In the genomic region with DNA sequence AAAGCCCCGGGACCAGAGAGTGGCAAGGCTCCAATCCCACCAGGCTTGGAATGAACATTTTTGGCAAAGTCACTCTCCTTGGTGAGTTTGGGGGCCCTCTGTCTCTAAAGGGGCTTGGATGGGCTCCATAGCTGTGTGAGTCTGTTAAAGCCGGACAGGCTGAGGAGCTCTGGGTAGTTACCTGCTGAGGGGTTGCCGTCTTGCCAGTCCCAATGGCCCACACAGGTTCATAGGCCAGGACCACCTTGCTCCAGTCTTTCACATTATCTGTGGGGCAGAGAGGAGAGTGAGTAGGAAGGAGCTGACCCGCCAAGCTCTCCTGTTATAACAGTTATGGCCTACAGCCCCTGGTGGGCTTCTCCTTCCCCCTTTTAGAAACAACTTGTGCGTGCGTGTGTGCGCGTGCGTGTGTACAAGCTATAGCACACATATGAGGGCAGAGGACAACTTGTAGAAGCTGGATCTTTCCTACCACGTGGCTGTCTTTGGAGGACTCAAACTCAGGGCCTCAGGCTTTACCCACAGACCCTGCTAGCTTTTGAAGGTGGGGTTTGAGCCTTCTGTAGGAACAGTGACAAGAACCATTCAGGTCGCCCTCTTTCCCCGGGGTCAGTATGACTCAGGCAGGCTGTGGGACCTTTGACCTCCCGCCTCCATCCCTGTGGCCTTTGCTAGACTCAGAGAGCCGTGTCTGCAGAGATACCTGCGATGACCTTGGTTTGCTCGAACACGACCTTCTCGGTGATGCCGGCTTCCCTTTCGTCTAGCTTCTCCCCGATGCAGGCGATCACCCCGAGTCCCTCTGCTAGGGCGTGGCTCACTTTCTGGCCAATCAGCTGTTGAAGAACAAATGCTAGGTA, we compare ENCODE assay signal across 8 mouse cellular contexts. TPM values are rescaled to one million over a fixed set of nuclear protein-coding genes. Genes with fewer than 3 reads are reported as not detected.
A peak's percentile ranks its signal among the peaks of the same experiment; 100 is the strongest.
DNase-seq lines count a peak whose midpoint lies in the region; ATAC-seq and TF ChIP-seq lines count a peak whose summit lies in the region.
"Had no signal": no experiment of that assay in that cellular context is flagged by ENCODE, and none has a peak within 500 bp of the region (broad histone marks: within the 10 kb centered on the region; RNA-seq: fewer than 3 reads in every experiment).

No protein-coding gene starts in this region.

- WGBS in lung, embryonic 16.5 days, result 69% methylated on average over 24 of the region's 24 CpGs
- 87% methylated on average over 24 of the region's 24 CpGs for WGBS in forebrain, embryonic 11.5 days
- 79% methylated on average over 24 of the region's 24 CpGs for WGBS in kidney, postnatal 0 days
- WGBS in neural tube, embryonic 14.5 days, result 90% methylated on average over 24 of the region's 24 CpGs

- TF ChIP-seq CTCF in kidney, postnatal 0 days (IDR thresholded peaks at IDR 0.05; ENCODE audit: low read depth), result no peak

- H3K27me3 ChIP-seq in lung, embryonic 16.5 days (ENCODE audit: control insufficient read depth, insufficient read depth, low read depth, low read length), result no peaks in the 10 kb centered on the region
- H3K27me3 ChIP-seq in forebrain, embryonic 11.5 days (ENCODE audit: control insufficient read depth, insufficient read depth, low read length), result no peaks in the 10 kb centered on the region
- H3K27me3 ChIP-seq in kidney, postnatal 0 days (ENCODE audit: insufficient read depth, low read length), result no peaks in the 10 kb centered on the region
- H3K27me3 ChIP-seq in neural tube, embryonic 14.5 days (ENCODE audit: control insufficient read depth, insufficient read depth, low read length), result no peaks in the 10 kb centered on the region

- no peak for DNase-seq in lung, postnatal 4 days
- no peak for DNase-seq in forebrain, embryonic 11.5 days (ENCODE audit: low spot score)
- no peak for DNase-seq in kidney, postnatal 0 days (ENCODE audit: low spot score)
- no peak for DNase-seq in frontal cortex, adult 2 months (ENCODE audit: extremely low spot score in 1 of 2, low spot score in 1 of 2)
- no peak for DNase-seq in layer of hippocampus, postnatal 14 days (ENCODE audit: low spot score in 2 of 2)

- ATAC-seq in lung, embryonic 16.5 days (ENCODE audit: low read depth), result no peak
- no peak for ATAC-seq in forebrain, embryonic 11.5 days (replicated peaks; ENCODE audit: low FRiP score)
- no peak for ATAC-seq in kidney, postnatal 0 days (replicated peaks; ENCODE audit: low FRiP score, low read depth)
- no peak for ATAC-seq in neural tube, embryonic 14.5 days (ENCODE audit: low read depth)

- no peak overlapping the region; the same call in 1 of the 2 replicates for H3K27ac ChIP-seq in lung, embryonic 16.5 days (ENCODE audit: low read length)
- no peak overlapping the region for H3K27ac ChIP-seq in forebrain, embryonic 11.5 days (ENCODE audit: low read depth, low read length)
- H3K27ac ChIP-seq in kidney, postnatal 0 days, result no peak overlapping the region
- H3K27ac ChIP-seq in neural tube, embryonic 14.5 days (ENCODE audit: low read depth, low read length), result no peak overlapping the region

- peaks cover 14% of the 10 kb centered on the region for H3K36me3 ChIP-seq in lung, embryonic 16.5 days (ENCODE audit: control insufficient read depth, insufficient read depth, low read length)
- peaks cover 11% of the 10 kb centered on the region; the same call in 1 of the 2 replicates for H3K36me3 ChIP-seq in forebrain, embryonic 11.5 days (ENCODE audit: control insufficient read depth, insufficient read depth, low read length)
- H3K36me3 ChIP-seq in kidney, postnatal 0 days (ENCODE audit: insufficient read depth, low read length), result peaks cover 7% of the 10 kb centered on the region; the same call in 1 of the 2 replicates
- H3K36me3 ChIP-seq in neural tube, embryonic 14.5 days (ENCODE audit: control insufficient read depth, insufficient read depth, low read length), result peaks cover 17% of the 10 kb centered on the region

- H3K4me3 ChIP-seq in lung, embryonic 16.5 days (ENCODE audit: low read length), result peak overlapping the region; percentile 82
- peak overlapping the region; percentile 76 for H3K4me3 ChIP-seq in forebrain, embryonic 11.5 days (ENCODE audit: low read depth, low read length)
- peak overlapping the region; percentile 74 for H3K4me3 ChIP-seq in kidney, postnatal 0 days (replicated peaks; ENCODE audit: low read depth, low read length)
- H3K4me3 ChIP-seq in neural tube, embryonic 14.5 days (ENCODE audit: low read depth, low read length), result peak overlapping the region; percentile 62; the same call in 1 of the 2 replicates

- peak overlapping the region; percentile 89 for H3K9ac ChIP-seq in lung, embryonic 16.5 days (ENCODE audit: low read length)
- H3K9ac ChIP-seq in forebrain, embryonic 11.5 days (ENCODE audit: low read length), result no peak overlapping the region; the same call in 1 of the 2 replicates
- H3K9ac ChIP-seq in kidney, postnatal 0 days (ENCODE audit: low read depth, low read length), result no peak overlapping the region
- H3K9ac ChIP-seq in neural tube, embryonic 14.5 days (replicated peaks; ENCODE audit: low read depth, low read length), result no peak overlapping the region

- peaks cover 35% of the 10 kb centered on the region for H3K4me1 ChIP-seq in lung, embryonic 16.5 days (replicated peaks; ENCODE audit: control insufficient read depth, insufficient read depth, low read length)
- H3K4me1 ChIP-seq in forebrain, embryonic 11.5 days (replicated peaks; ENCODE audit: control insufficient read depth, insufficient read depth, low read length), result peaks cover 21% of the 10 kb centered on the region
- peaks cover 26% of the 10 kb centered on the region; the same call in 1 of the 2 replicates for H3K4me1 ChIP-seq in kidney, postnatal 0 days (replicated peaks; ENCODE audit: insufficient read depth, low read length)
- H3K4me1 ChIP-seq in neural tube, embryonic 14.5 days (ENCODE audit: control insufficient read depth, insufficient read depth, low read length), result peaks cover 26% of the 10 kb centered on the region

- peak overlapping the region; percentile 78 for H3K4me2 ChIP-seq in lung, embryonic 16.5 days (ENCODE audit: low read depth, low read length)
- H3K4me2 ChIP-seq in forebrain, embryonic 11.5 days (ENCODE audit: low read depth, low read length, severe bottlenecking), result peak overlapping the region; percentile 42
- H3K4me2 ChIP-seq in kidney, postnatal 0 days (ENCODE audit: low read length), result peak overlapping the region; percentile 62
- peak overlapping the region; percentile 87 for H3K4me2 ChIP-seq in neural tube, embryonic 14.5 days (ENCODE audit: low read depth, low read length)

- no peaks in the 10 kb centered on the region for H3K9me3 ChIP-seq in lung, embryonic 16.5 days (ENCODE audit: control insufficient read depth, low read length)
- H3K9me3 ChIP-seq in forebrain, embryonic 11.5 days (ENCODE audit: control insufficient read depth, low read length), result no peaks in the 10 kb centered on the region
- no peaks in the 10 kb centered on the region for H3K9me3 ChIP-seq in kidney, postnatal 0 days (replicated peaks; ENCODE audit: low read length)
- H3K9me3 ChIP-seq in neural tube, embryonic 14.5 days (ENCODE audit: control insufficient read depth, low read length), result no peaks in the 10 kb centered on the region

RNA-seq across cellular contexts. Expression of a gene that starts 2.2 kb away (rescaled TPM):
- polyA plus RNA-seq in lung, embryonic 16.5 days (2015; fragmentation: Nextera tagmentation; extraction: Ambion mirVana), result 680 and 700 TPM in 2 replicates
- 875 and 885 TPM in 2 replicates for polyA plus RNA-seq in forebrain, embryonic 11.5 days (2014; fragmentation: Nextera tagmentation; extraction: Ambion mirVana)
- polyA plus RNA-seq in kidney, postnatal 0 days (2015; fragmentation: Nextera tagmentation; extraction: Ambion mirVana), result 664 and 686 TPM in 2 replicates
- 393 and 412 TPM in 2 replicates for polyA plus RNA-seq in neural tube, embryonic 14.5 days (2014; fragmentation: Nextera tagmentation; extraction: Ambion mirVana)
- 861 and 922 TPM in 2 replicates for polyA plus RNA-seq in frontal cortex, adult 2 months (2012; rRNA removed)
- 100 to 1,000 TPM; 578 to 579 TPM for total RNA-seq in layer of hippocampus, postnatal 14 days (2021)

RNA-seq across cellular contexts. Expression of a gene that starts 3.5 kb away (rescaled TPM):
- polyA plus RNA-seq in lung, embryonic 16.5 days (2015; fragmentation: Nextera tagmentation; extraction: Ambion mirVana), result 13.6 and 14.2 TPM in 2 replicates
- 7.5 and 8.4 TPM in 2 replicates for polyA plus RNA-seq in forebrain, embryonic 11.5 days (2014; fragmentation: Nextera tagmentation; extraction: Ambion mirVana)
- polyA plus RNA-seq in kidney, postnatal 0 days (2015; fragmentation: Nextera tagmentation; extraction: Ambion mirVana), result 26.1 and 27.4 TPM in 2 replicates
- polyA plus RNA-seq in neural tube, embryonic 14.5 days (2014; fragmentation: Nextera tagmentation; extraction: Ambion mirVana), result 3.9 and 4.4 TPM in 2 replicates
- 7.0 and 7.3 TPM in 2 replicates for polyA plus RNA-seq in frontal cortex, adult 2 months (2012; rRNA removed)
- 1 to 10 TPM; 5.7 to 6.7 TPM for total RNA-seq in layer of hippocampus, postnatal 14 days (2021)

RNA-seq across cellular contexts. Expression of a gene that starts 17.4 kb away (rescaled TPM):
- 138 and 139 TPM in 2 replicates for polyA plus RNA-seq in lung, embryonic 16.5 days (2015; fragmentation: Nextera tagmentation; extraction: Ambion mirVana)
- polyA plus RNA-seq in forebrain, embryonic 11.5 days (2014; fragmentation: Nextera tagmentation; extraction: Ambion mirVana), result 182 and 184 TPM in 2 replicates
- polyA plus RNA-seq in kidney, postnatal 0 days (2015; fragmentation: Nextera tagmentation; extraction: Ambion mirVana), result 96.6 and 106 TPM in 2 replicates
- 162 and 171 TPM in 2 replicates for polyA plus RNA-seq in neural tube, embryonic 14.5 days (2014; fragmentation: Nextera tagmentation; extraction: Ambion mirVana)
- polyA plus RNA-seq in frontal cortex, adult 2 months (2012; rRNA removed), result 133 and 147 TPM in 2 replicates
- total RNA-seq in layer of hippocampus, postnatal 14 days (2021), result 100 to 1,000 TPM; 180 to 183 TPM

RNA-seq across cellular contexts. Expression of a gene that starts 17.4 kb away (rescaled TPM):
- polyA plus RNA-seq in lung, embryonic 16.5 days (2015; fragmentation: Nextera tagmentation; extraction: Ambion mirVana), result 175 and 176 TPM in 2 replicates
- 276 and 307 TPM in 2 replicates for polyA plus RNA-seq in forebrain, embryonic 11.5 days (2014; fragmentation: Nextera tagmentation; extraction: Ambion mirVana)
- 85.1 and 91.2 TPM in 2 replicates for polyA plus RNA-seq in kidney, postnatal 0 days (2015; fragmentation: Nextera tagmentation; extraction: Ambion mirVana)
- polyA plus RNA-seq in neural tube, embryonic 14.5 days (2014; fragmentation: Nextera tagmentation; extraction: Ambion mirVana), result 16.8 and 16.9 TPM in 2 replicates
- 2.2 and 2.8 TPM in 2 replicates for polyA plus RNA-seq in frontal cortex, adult 2 months (2012; rRNA removed)
- 1 to 10 TPM; 2.0 to 3.4 TPM for total RNA-seq in layer of hippocampus, postnatal 14 days (2021)

RNA-seq across cellular contexts. Expression of a gene that starts 28.1 kb away (rescaled TPM):
- 0.29 and 0.34 TPM in 2 replicates for polyA plus RNA-seq in lung, embryonic 16.5 days (2015; fragmentation: Nextera tagmentation; extraction: Ambion mirVana)
- polyA plus RNA-seq in forebrain, embryonic 11.5 days (2014; fragmentation: Nextera tagmentation; extraction: Ambion mirVana), result 0.71 and 1.1 TPM in 2 replicates
- polyA plus RNA-seq in kidney, postnatal 0 days (2015; fragmentation: Nextera tagmentation; extraction: Ambion mirVana), result 0.98 and 1.2 TPM in 2 replicates
- 0.44 and 0.54 TPM in 2 replicates for polyA plus RNA-seq in neural tube, embryonic 14.5 days (2014; fragmentation: Nextera tagmentation; extraction: Ambion mirVana)
- 0.50 and 0.53 TPM in 2 replicates for polyA plus RNA-seq in frontal cortex, adult 2 months (2012; rRNA removed)
- under 1 TPM in 1 of 2 experiments, not detected in 1; 0.21 TPM for total RNA-seq in layer of hippocampus, postnatal 14 days (2021)
- total RNA-seq: common myeloid progenitor, adult 5-6 weeks had no signal
